Mouse (Mus musculus) liver, adult 2 months (tissue): Measurements from ENCODE around the gene Cx3cl1. TPM values are rescaled to one million over a fixed set of nuclear protein-coding genes. Genes with fewer than 3 reads are reported as not detected.

Source experiments
- DNase-seq: peaks from one replicate; pipeline ENCODE4 v3.0.0-alpha.2; 2011; ENCODE audit warnings: low read depth, low spot score; ENCODE audit errors: extremely low read depth
- H3K27ac ChIP-seq: fragments of 200-500 bp; replicated peaks from 2 replicates; pipeline ENCODE4 v1.5.1; 2012; ENCODE audit warnings: low read depth, mild to moderate bottlenecking, control low read depth, inconsistent platforms, low read length; ENCODE audit not compliant: insufficient read depth
- H3K27me3 ChIP-seq: fragments of 200-500 bp; 2 replicates; pipeline ENCODE4 v1.6.1; 2012; ENCODE audit warnings: mild to moderate bottlenecking, moderate library complexity, low read length, inconsistent platforms; ENCODE audit not compliant: control insufficient read depth, insufficient read depth
- H3K36me3 ChIP-seq: fragments of 200-500 bp; 2 replicates; pipeline ENCODE4 v1.6.1; 2012; ENCODE audit warnings: low read length, inconsistent platforms; ENCODE audit not compliant: control insufficient read depth, insufficient read depth
- H3K4me1 ChIP-seq: fragments of 200-500 bp; 2 replicates; pipeline ENCODE4 v1.6.1; 2011; ENCODE audit warnings: low read length; ENCODE audit not compliant: control insufficient read depth, insufficient read depth
- H3K4me3 ChIP-seq: fragments of 200-500 bp; 2 replicates; pipeline ENCODE4 v1.5.1; 2011; ENCODE audit warnings: low read depth, mild to moderate bottlenecking, control low read depth, low read length, moderate library complexity; ENCODE audit not compliant: insufficient read depth
- H3K79me2 ChIP-seq: fragments of 200-500 bp; 2 replicates; pipeline ENCODE4 v1.6.1; 2012; ENCODE audit warnings: inconsistent platforms, mild to moderate bottlenecking, low read length, moderate library complexity; ENCODE audit not compliant: control insufficient read depth, insufficient read depth
- H3K9ac ChIP-seq: fragments of 200-500 bp; 2 replicates; pipeline ENCODE4 v1.6.1; 2012; ENCODE audit warnings: low read depth, mild to moderate bottlenecking, control low read depth, inconsistent platforms, low read length
- CTCF ChIP-seq: fragments of 200-500 bp; IDR thresholded peaks from 2 replicates; pipeline ENCODE4 v1.5.1; 2011; ENCODE audit warnings: low read depth, low read length, control low read depth
- POLR2A ChIP-seq: fragments of 200-500 bp; IDR thresholded peaks from 2 replicates; pipeline ENCODE4 v1.6.1; 2011; ENCODE audit warnings: low read length, control low read depth; ENCODE audit not compliant: insufficient read depth; ENCODE audit errors: extremely low read depth
- WGBS: fragments of 180-500 bp; shearing (Covaris S2); methylation state at CpG from one replicate; pipeline ENCODE4 v1.1.7; 2018; 5-methylcytosine and 5-hydroxymethylcytosine counted together
- polyA plus RNA-seq: library from polyadenylated mRNA; depleted of rRNA; stranded (reverse); fragments of >200 nt; gene quantifications from 2 replicates; pipeline ENCODE4 v1.2.3, GENCODE M21; 2012
- total RNA-seq: library from RNA; depleted of rRNA; stranded (reverse); fragments of >200 nt; gene quantifications from 2 replicates; pipeline ENCODE4 v1.2.3, GENCODE M21; 2014

Cx3cl1 gene
- total and polyA plus RNA-seq, 2 experiments: 0.55 to 1.1 TPM

DNA sequence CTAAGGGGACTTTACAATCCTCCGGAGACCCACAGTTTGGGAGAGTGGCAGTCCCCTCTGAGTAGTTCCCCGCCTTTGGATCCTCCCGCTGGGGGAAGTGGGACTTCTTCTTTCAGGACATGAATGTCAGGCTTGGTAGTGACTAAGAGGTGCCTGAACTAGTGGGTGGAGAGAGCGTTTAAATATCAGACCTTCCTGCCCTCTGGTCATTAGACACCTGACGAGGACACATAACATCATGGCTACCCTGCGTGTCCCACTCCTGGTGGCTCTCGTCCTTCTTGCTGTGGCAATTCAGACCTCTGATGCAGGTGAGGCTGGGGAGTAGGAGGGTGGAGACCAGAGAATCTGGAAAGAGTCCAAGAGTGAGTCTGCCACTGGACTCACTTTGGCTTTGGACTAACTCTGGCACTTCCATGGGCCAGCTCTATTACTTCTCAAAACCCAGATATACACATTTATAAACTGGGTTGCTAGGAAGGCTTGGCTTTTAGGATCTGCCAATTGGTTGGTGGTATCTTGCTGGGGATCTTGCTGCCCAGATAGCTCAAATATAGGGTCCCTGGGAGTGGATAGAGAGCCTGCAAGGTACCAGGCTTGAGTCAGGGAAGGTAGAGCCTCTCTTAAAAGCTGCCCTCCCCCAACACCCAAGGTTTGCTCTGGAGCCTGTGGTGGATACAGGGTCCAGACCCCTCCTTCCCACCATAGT is 26.2 kb upstream of the Cx3cl1 start, which contains the start of gene Ccl22:
Gene Ccl22, plus strand, starts transcription at position 115 of the 709 bp plus-strand sequence.
- 86% methylated on average over 7 of the region's 7 CpGs for WGBS
- Histone ChIP-seq H3K9ac (no peak within 1 kb of the TSS), H3K4me1 (no peaks in the 10 kb centered on the region), H3K36me3 (no peaks in the 10 kb centered on the region), H3K27me3 (no peaks in the 10 kb centered on the region), H3K79me2 (no peaks in the 10 kb centered on the region), H3K27ac (no peak within 1 kb of the TSS), H3K4me3 (no peak within 1 kb of the TSS)
- TF ChIP-seq POLR2A (no peak), CTCF (no peak)
- DNase-seq: no peak

DNA sequence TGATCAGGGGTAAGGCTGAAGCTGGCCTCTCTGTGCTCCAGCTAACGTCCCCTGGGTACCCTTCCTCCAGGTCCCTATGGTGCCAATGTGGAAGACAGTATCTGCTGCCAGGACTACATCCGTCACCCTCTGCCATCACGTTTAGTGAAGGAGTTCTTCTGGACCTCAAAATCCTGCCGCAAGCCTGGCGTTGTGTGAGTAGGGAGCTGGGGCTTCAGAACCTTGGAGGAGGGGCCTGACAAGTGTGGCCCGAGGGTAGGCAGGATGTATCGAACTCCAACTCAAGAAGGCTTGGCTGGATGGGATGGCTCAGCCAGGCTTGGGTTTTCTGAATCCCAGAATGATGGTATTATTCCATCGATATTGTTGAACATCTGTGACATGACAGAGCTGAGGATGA is 25.0 kb upstream of the Cx3cl1 start:
- Histone ChIP-seq H3K36me3 (no peaks in the 10 kb centered on the region), H3K9ac (no peak overlapping the region), H3K4me3 (no peak overlapping the region), H3K4me1 (no peaks in the 10 kb centered on the region), H3K27ac (no peak overlapping the region), H3K27me3 (no peaks in the 10 kb centered on the region), H3K79me2 (no peaks in the 10 kb centered on the region)
- no peak for DNase-seq
- 83% methylated on average over 8 of the region's 8 CpGs for WGBS
- TF ChIP-seq POLR2A (no peak), CTCF (no peak)

DNA sequence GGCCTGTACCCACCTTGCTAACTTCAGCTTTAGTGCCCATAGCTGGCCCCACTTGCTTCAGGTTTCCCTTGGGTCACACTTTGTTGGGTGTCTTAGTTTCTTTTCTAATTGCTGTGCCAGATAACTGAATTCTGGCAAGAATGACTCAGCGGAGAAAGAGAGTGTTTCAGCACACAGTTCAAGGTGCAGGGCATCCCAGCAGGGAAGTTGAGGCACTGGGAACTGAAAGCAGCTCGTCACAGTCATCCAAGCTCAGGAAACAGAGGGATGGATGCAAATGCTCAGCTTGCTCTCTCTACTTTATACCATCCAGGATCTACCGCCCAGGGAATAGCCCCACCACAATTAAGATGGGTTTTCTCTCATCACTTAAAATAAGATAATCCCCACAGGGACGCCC is 23.4 kb upstream of the Cx3cl1 start:
- TF ChIP-seq POLR2A (no peak), CTCF (no peak)
- H3K4me3 ChIP-seq: no peak overlapping the region
- no peaks in the 10 kb centered on the region for H3K79me2 ChIP-seq
- no peak overlapping the region for H3K27ac ChIP-seq
- H3K36me3 ChIP-seq: no peaks in the 10 kb centered on the region
- DNase-seq: no peak
- WGBS: 65% methylated on average over 4 of the region's 4 CpGs
- H3K9ac ChIP-seq: no peak overlapping the region
- H3K4me1 ChIP-seq: no peaks in the 10 kb centered on the region
- H3K27me3 ChIP-seq: no peaks in the 10 kb centered on the region

DNA sequence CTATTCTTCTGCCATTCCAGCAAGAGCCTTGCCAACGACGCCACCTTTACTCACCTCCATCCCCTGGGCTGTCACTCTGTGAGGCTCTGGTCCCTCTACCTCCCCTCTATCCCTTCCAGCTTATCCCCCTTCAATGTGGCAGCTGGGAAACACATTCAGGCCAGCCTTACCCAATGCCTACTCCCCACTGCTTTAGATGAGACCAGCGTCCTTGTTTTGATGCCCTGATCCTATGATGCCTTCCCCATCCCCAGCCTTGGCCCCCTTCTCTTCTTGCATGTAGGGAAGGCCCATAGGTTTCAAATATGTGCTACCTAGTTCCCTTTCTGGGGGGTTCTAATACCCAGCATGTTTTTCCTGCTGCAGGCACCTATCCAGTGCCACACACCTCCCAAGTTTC is 21.9 kb upstream of the Cx3cl1 start:
- Histone ChIP-seq H3K27ac (no peak overlapping the region), H3K9ac (no peak overlapping the region), H3K36me3 (no peaks in the 10 kb centered on the region), H3K79me2 (no peaks in the 10 kb centered on the region), H3K4me1 (no peaks in the 10 kb centered on the region), H3K27me3 (no peaks in the 10 kb centered on the region), H3K4me3 (no peak overlapping the region)
- TF ChIP-seq POLR2A (no peak), CTCF (no peak)
- DNase-seq: no peak
- 87% methylated on average over 3 of the region's 3 CpGs for WGBS

DNA sequence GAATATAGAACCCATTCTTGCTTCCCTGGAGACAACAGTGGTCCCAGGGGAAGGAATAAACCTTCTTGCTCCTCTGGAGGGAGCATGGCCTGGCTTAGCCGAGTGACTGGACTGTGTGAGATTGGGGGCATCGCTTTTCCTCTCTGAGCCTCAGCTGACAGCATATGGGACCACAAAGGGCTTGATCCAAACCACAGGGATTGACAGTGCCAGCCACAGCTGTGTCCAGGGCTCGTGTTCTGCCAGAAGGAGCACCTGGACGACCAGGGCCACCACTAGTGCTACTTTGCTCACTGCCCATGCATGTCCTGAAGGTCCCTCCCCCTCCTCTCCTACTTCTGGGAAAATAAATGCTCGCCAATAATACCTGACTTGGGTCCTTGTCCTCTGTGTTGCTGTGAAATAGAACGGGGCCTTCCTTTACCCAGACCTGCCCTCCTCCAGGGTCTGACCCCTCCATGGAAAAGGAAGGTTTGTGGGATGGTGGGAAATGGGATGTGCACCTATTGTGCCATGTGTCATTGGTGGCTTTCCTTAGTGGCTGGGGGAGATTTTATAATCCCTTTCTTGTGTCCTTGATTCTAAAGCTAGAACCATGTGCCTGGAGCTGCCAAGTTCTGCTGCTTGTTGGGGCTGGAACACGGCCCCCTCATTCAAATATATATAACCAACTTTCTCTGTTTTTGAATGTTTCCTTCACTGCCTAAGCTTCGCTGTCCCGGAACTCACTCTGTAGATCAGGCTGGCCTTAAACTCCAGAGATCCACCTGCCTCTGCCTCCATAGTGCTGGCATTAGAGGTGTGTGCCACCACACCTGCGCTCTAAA is 20.6 kb upstream of the Cx3cl1 start:
- H3K79me2 ChIP-seq: no peaks in the 10 kb centered on the region
- TF ChIP-seq CTCF (no peak), POLR2A (no peak)
- H3K4me3 ChIP-seq: no peak overlapping the region
- H3K4me1 ChIP-seq: no peaks in the 10 kb centered on the region
- H3K9ac ChIP-seq: no peak overlapping the region
- 83% methylated on average over 10 of the region's 10 CpGs for WGBS
- DNase-seq: no peak
- no peak overlapping the region for H3K27ac ChIP-seq
- H3K27me3 ChIP-seq: no peaks in the 10 kb centered on the region
- no peaks in the 10 kb centered on the region for H3K36me3 ChIP-seq

DNA sequence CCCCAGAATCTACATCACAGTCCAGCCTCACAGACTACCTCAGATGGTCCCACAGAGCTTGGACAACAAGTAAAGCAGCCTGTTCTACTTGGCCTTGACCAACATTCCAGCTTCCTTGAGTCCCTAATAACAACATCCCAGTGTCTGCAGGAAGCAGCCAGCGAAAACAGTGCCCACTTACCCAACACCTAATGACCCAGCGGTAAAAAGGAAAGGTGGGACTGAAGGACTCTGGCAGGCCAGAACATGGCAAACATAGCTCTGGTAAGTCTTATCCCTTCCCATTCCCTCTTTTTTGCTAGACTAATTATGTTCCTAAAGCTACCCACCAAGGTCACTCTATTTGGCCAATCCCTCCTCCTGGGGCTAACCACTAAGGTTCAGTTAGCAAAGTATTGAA is 17.8 kb upstream of the Cx3cl1 start:
- WGBS: 93% methylated on average over 2 of the region's 2 CpGs
- no peak for DNase-seq
- Histone ChIP-seq H3K4me3 (no peak overlapping the region), H3K36me3 (no peaks in the 10 kb centered on the region), H3K79me2 (no peaks in the 10 kb centered on the region), H3K27me3 (no peaks in the 10 kb centered on the region), H3K9ac (no peak overlapping the region), H3K27ac (no peak overlapping the region), H3K4me1 (no peaks in the 10 kb centered on the region)
- TF ChIP-seq CTCF (no peak), POLR2A (no peak)
